Mouse (Mus musculus) monocyte, adult 59 days (primary cell): ENCODE measurements around the gene Olfr57. TPM values are rescaled to one million over a fixed set of nuclear protein-coding genes. Genes with fewer than 3 reads are reported as not detected.

Experiments
- total RNA-seq, 2 experiments: library from RNA; stranded (reverse); gene quantifications; one replicate each; pipeline ENCODE4 v1.2.4; 2023

Olfr57 gene
- not detected for total RNA-seq

GRCm38 (mm10) chr10:79028441-79028840 is at the start of gene Olfr57:
Gene Olfr57 (plus strand): TSS chr10:79028741.

GRCm38 (mm10) chr10:78980750-78981149 is 47.8 kb upstream of the Olfr57 start, which contains the start of gene Olfr1352:
Gene Olfr1352 (plus strand): TSS chr10:78981050.

DNA sequence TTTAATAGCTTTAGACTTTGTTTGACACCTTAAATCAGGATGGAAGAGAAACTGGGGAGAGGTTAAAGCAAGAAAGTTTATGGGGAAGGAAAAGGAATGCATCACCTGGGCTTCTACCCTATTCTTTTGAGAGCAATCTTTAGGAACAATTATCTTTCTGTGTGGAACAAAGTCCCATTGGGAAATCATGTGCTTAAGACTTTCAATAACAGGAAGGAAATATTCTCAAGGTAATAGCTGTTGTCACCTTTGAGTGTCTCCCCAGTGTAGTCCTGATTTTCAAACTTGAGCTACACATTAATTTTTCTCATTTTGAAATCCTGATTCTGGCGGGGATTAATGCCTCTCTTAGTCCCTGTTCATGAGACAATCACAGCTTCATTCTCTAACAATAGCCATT is 16.4 kb upstream of the Olfr57 start, which contains the start of gene Olfr1351:
Gene Olfr1351, plus strand, starts transcription at position 301 of the 400 bp plus-strand sequence.

Other genes starting within 250 kb of the Olfr57 start
- not detected for gene Slc1a6, start 248.2 kb upstream of the Olfr57 start, total RNA-seq
- gene Olfr1356, start 176.6 kb upstream of the Olfr57 start, total RNA-seq = not detected
- gene Olfr1355, start 153.2 kb upstream of the Olfr57 start, total RNA-seq = not detected
- gene Olfr1354, start 115.6 kb upstream of the Olfr57 start, total RNA-seq = not detected
- not detected for gene Olfr8, start 78.1 kb upstream of the Olfr57 start, total RNA-seq
- gene Olfr1353, start 65.4 kb upstream of the Olfr57 start, total RNA-seq = not detected
- gene Olfr1352, start 47.7 kb upstream of the Olfr57 start, total RNA-seq = not detected
- not detected for gene Olfr1351, start 16.3 kb upstream of the Olfr57 start, total RNA-seq
- 1 to 10 TPM; 7.0 to 8.7 TPM for gene 2610008E11Rik, start 68.9 kb downstream of the Olfr57 start, total RNA-seq
- gene Vmn2r80, start 120.0 kb downstream of the Olfr57 start, total RNA-seq = not detected
- gene Vmn2r81, start 219.0 kb downstream of the Olfr57 start, total RNA-seq = not detected